Comparison of ENCODE assay signal across 15 mouse cellular contexts in genomic region chr15:84348769-84349168, GRCm38 (mm10). TPM values are rescaled to one million over a fixed set of nuclear protein-coding genes. Genes with fewer than 3 reads are reported as not detected.
DNase-seq lines count a peak whose midpoint lies in the region; ATAC-seq and TF ChIP-seq lines count a peak whose summit lies in the region.
"Had no signal": no experiment of that assay in that cellular context is flagged by ENCODE, and none has a peak within 500 bp of the region (broad histone marks: within the 10 kb centered on the region; RNA-seq: fewer than 3 reads in every experiment).

No protein-coding gene starts in this region.

- TF ChIP-seq EP300 in heart, adult 2 months (IDR thresholded peaks at IDR 0.05; ENCODE audit: insufficient read depth, low read depth, low read length): no peak

- peak; percentile 39 for TF ChIP-seq CTCF in heart, adult 2 months (IDR thresholded peaks at IDR 0.05)
- TF ChIP-seq CTCF in lung, embryonic 14.5 days (IDR thresholded peaks at IDR 0.05; ENCODE audit: low read depth): peak; percentile 42

- no peak for ATAC-seq in heart, embryonic 12.5 days (ENCODE audit: insufficient number of reproducible peaks, low FRiP score)
- ATAC-seq in lung, embryonic 14.5 days (ENCODE audit: insufficient read depth): no peak
- ATAC-seq: forebrain, embryonic 16.5 days had no signal

- intact Hi-C loops in heart, adult 2 months (cut with DNase I): no loop called here
- intact Hi-C loops in gastrocnemius, postnatal 14 days (cut with DNase I; ENCODE audit: low total_unique reads): no loop called here

- H3K9me3 ChIP-seq in heart, embryonic 12.5 days (replicated peaks): peaks cover 5% of the 10 kb centered on the region; the same call in 1 of the 2 replicates
- no peaks in the 10 kb centered on the region for H3K9me3 ChIP-seq in lung, embryonic 14.5 days (ENCODE audit: low read depth, low read length)
- H3K9me3 ChIP-seq: hindbrain, embryonic 15.5 days had no signal

- no peak overlapping the region for H3K4me2 ChIP-seq in heart, embryonic 12.5 days
- H3K4me2 ChIP-seq in lung, embryonic 14.5 days: no peak overlapping the region
- H3K4me2 ChIP-seq: hindbrain, embryonic 15.5 days; limb, embryonic 13.5 days had no signal

- no peaks in the 10 kb centered on the region for H3K36me3 ChIP-seq in heart, adult 2 months (ENCODE audit: control insufficient read depth, insufficient read depth, low read length)
- H3K36me3 ChIP-seq in heart, embryonic 12.5 days: no peaks in the 10 kb centered on the region
- no peaks in the 10 kb centered on the region for H3K36me3 ChIP-seq in lung, embryonic 14.5 days (ENCODE audit: insufficient read depth)
- H3K36me3 ChIP-seq: hindbrain, embryonic 15.5 days; limb, embryonic 13.5 days had no signal

- no peaks in the 10 kb centered on the region for H3K79me2 ChIP-seq in heart, adult 2 months (replicated peaks; ENCODE audit: control insufficient read depth, insufficient read depth, low read length)

- TF ChIP-seq POLR2A in heart, adult 2 months (IDR thresholded peaks at IDR 0.05; ENCODE audit: insufficient read depth, low read depth, low read length): no peak

- 90% methylated on average over 4 of the region's 4 CpGs for WGBS in heart, adult 2 months
- WGBS in heart, embryonic 12.5 days: 82% methylated on average over 4 of the region's 4 CpGs
- 89% methylated on average over 4 of the region's 4 CpGs for WGBS in lung, embryonic 14.5 days

- no peaks in the 10 kb centered on the region for H3K4me1 ChIP-seq in heart, adult 2 months (ENCODE audit: control insufficient read depth, insufficient read depth, low read length)
- H3K4me1 ChIP-seq in heart, embryonic 12.5 days (replicated peaks): peaks cover 19% of the 10 kb centered on the region; the same call in 1 of the 2 replicates
- no peaks in the 10 kb centered on the region for H3K4me1 ChIP-seq in lung, embryonic 14.5 days (ENCODE audit: insufficient read depth)

- no peak overlapping the region for H3K4me3 ChIP-seq in heart, adult 2 months
- no peak overlapping the region for H3K4me3 ChIP-seq in heart, embryonic 12.5 days
- no peak overlapping the region for H3K4me3 ChIP-seq in lung, embryonic 14.5 days (ENCODE audit: low read depth, low read length)
- H3K4me3 ChIP-seq: hindbrain, embryonic 15.5 days; limb, embryonic 13.5 days had no signal

- no peaks in the 10 kb centered on the region for H3K27me3 ChIP-seq in heart, adult 2 months (ENCODE audit: control insufficient read depth, insufficient read depth, low read length)
- H3K27me3 ChIP-seq in heart, embryonic 12.5 days (replicated peaks): no peaks in the 10 kb centered on the region
- no peaks in the 10 kb centered on the region for H3K27me3 ChIP-seq in lung, embryonic 14.5 days (ENCODE audit: insufficient read depth, low read length)
- H3K27me3 ChIP-seq: hindbrain, embryonic 15.5 days; limb, embryonic 13.5 days had no signal

- no peak overlapping the region for H3K27ac ChIP-seq in heart, adult 2 months
- H3K27ac ChIP-seq in heart, embryonic 12.5 days (ENCODE audit: poor library complexity, severe bottlenecking): no peak overlapping the region
- H3K27ac ChIP-seq in lung, embryonic 14.5 days (ENCODE audit: low read depth): no peak overlapping the region
- H3K27ac ChIP-seq: hindbrain, embryonic 15.5 days; limb, embryonic 13.5 days; macrophage had no signal

- no peak overlapping the region for H3K9ac ChIP-seq in heart, adult 2 months (ENCODE audit: low read depth, low read length)
- H3K9ac ChIP-seq in heart, embryonic 12.5 days: no peak overlapping the region
- H3K9ac ChIP-seq in lung, embryonic 14.5 days: no peak overlapping the region
- H3K9ac ChIP-seq: hindbrain, embryonic 15.5 days; limb, embryonic 13.5 days had no signal

- no peak for DNase-seq in heart, adult 2 months
- DNase-seq in lung, embryonic 14.5 days: no peak
- no peak for DNase-seq in lung, adult 18-20 months
- peak; percentile 39 for DNase-seq in ES-CJ7 (ENCODE audit: low read depth, low spot score)
- DNase-seq in naive thymus-derived CD4-positive, alpha-beta T cell, adult 2 months (ENCODE audit: low read depth): peak; percentile 32
- DNase-seq in ovary, adult 18-20 months (ENCODE audit: low spot score): no peak
- DNase-seq in gastrocnemius, postnatal 14 days: no peak
- DNase-seq: adrenal gland, postnatal 10 days; kidney, postnatal 10 days; thymus, adult 18-20 months had no signal

RNA-seq across cellular contexts. Expression of gene Parvg, which starts 24.9 kb away (rescaled TPM):
- 1 to 10 TPM; 1.9 to 2.5 TPM for total RNA-seq in heart, adult 2 months (2021)
- 1.3 and 1.5 TPM in 2 replicates for polyA plus RNA-seq in heart, adult 2 months (2012; rRNA removed)
- 0.92 and 1.4 TPM in 2 replicates for polyA plus RNA-seq in heart, embryonic 12.5 days (2016; fragmentation: Nextera tagmentation; extraction: Ambion mirVana)
- 1.5 and 1.7 TPM in 2 replicates for polyA plus RNA-seq in lung, embryonic 14.5 days (2014; fragmentation: Nextera tagmentation; extraction: Ambion mirVana)
- total RNA-seq in gastrocnemius, postnatal 14 days (2021): 1 to 10 TPM; 1.2 to 1.5 TPM

Comparison
In these comparisons a context has a peak if more than half of its experiments do, and no peak if none do; other contexts are left out.
1. DNase-seq: peak in ES-CJ7 (single experiment) and naive thymus-derived CD4-positive, alpha-beta T cell, adult 2 months (single experiment); none in heart, adult 2 months (0 of 2), lung, embryonic 14.5 days (single experiment), lung, adult 18-20 months (0 of 2), ovary, adult 18-20 months (single experiment) and gastrocnemius, postnatal 14 days (single experiment).